In genomic region chr1:75443247-75444024, GRCm38 (mm10) we compare ENCODE assay signal across 15 mouse cellular contexts. TPM values are rescaled to one million over a fixed set of nuclear protein-coding genes. Genes with fewer than 3 reads are reported as not detected.
DNase-seq lines count a peak whose midpoint lies in the region; ATAC-seq lines count a peak whose summit lies in the region.
"Had no signal": no experiment of that assay in that cellular context is flagged by ENCODE, and none has a peak within 500 bp of the region (broad histone marks: within the 10 kb centered on the region; RNA-seq: fewer than 3 reads in every experiment).

No protein-coding gene starts in this region.

- H3K9ac ChIP-seq in hindbrain, embryonic 15.5 days: no peak overlapping the region
- H3K9ac ChIP-seq in neural tube, embryonic 14.5 days (replicated peaks; ENCODE audit: low read depth, low read length): no peak overlapping the region
- H3K9ac ChIP-seq: limb, embryonic 13.5 days had no signal

- WGBS in embryonic facial prominence, embryonic 10.5 days: 20% methylated on average over 13 of the region's 13 CpGs
- 13% methylated on average over 13 of the region's 13 CpGs for WGBS in hindbrain, embryonic 15.5 days
- WGBS in neural tube, embryonic 14.5 days: 8% methylated on average over 13 of the region's 13 CpGs

- peaks cover 24% of the 10 kb centered on the region for H3K36me3 ChIP-seq in embryonic facial prominence, embryonic 10.5 days (replicated peaks)
- no peaks in the 10 kb centered on the region for H3K36me3 ChIP-seq in hindbrain, embryonic 15.5 days
- H3K36me3 ChIP-seq in neural tube, embryonic 14.5 days (ENCODE audit: control insufficient read depth, insufficient read depth, low read length): no peaks in the 10 kb centered on the region

- H3K9me3 ChIP-seq in embryonic facial prominence, embryonic 10.5 days: no peaks in the 10 kb centered on the region
- no peaks in the 10 kb centered on the region for H3K9me3 ChIP-seq in hindbrain, embryonic 15.5 days
- no peaks in the 10 kb centered on the region for H3K9me3 ChIP-seq in neural tube, embryonic 14.5 days (ENCODE audit: control insufficient read depth, low read length)
- H3K9me3 ChIP-seq: limb, embryonic 13.5 days had no signal

- ATAC-seq in hindbrain, embryonic 15.5 days (ENCODE audit: low FRiP score, low read depth): peak; percentile 14; the same call in 1 of the 2 replicates
- ATAC-seq in neural tube, embryonic 14.5 days (ENCODE audit: low read depth): peak; percentile 30

- intact Hi-C loops in left cerebral cortex, postnatal 4 days (cut with DNase I): no loop called here
- intact Hi-C loops in left cerebral cortex, postnatal 36 days (cut with DNase I): loop anchor here (2.0 kb wide), 1 partner anchor 15 kb away; no protein-coding TSS in a partner anchor

- peaks cover 55% of the 10 kb centered on the region for H3K27me3 ChIP-seq in embryonic facial prominence, embryonic 10.5 days (replicated peaks; ENCODE audit: low read depth, poor library complexity, severe bottlenecking)
- 0 out of 2 replicates have a peak, but pooled peaks cover 3% of the 10 kb centered on the region for H3K27me3 ChIP-seq in hindbrain, embryonic 15.5 days
- H3K27me3 ChIP-seq in neural tube, embryonic 14.5 days (ENCODE audit: control insufficient read depth, insufficient read depth, low read length): no peaks in the 10 kb centered on the region

- no peak overlapping the region for H3K4me3 ChIP-seq in embryonic facial prominence, embryonic 10.5 days
- no peak overlapping the region for H3K4me3 ChIP-seq in hindbrain, embryonic 15.5 days
- no peak overlapping the region for H3K4me3 ChIP-seq in neural tube, embryonic 14.5 days (ENCODE audit: low read depth, low read length)
- H3K4me3 ChIP-seq: heart, adult 2 months; limb, embryonic 13.5 days had no signal

- peaks cover 85% of the 10 kb centered on the region for H3K4me1 ChIP-seq in embryonic facial prominence, embryonic 10.5 days
- H3K4me1 ChIP-seq in hindbrain, embryonic 15.5 days (replicated peaks): peaks cover 64% of the 10 kb centered on the region
- H3K4me1 ChIP-seq in neural tube, embryonic 14.5 days (ENCODE audit: control insufficient read depth, insufficient read depth, low read length): peaks cover 63% of the 10 kb centered on the region

- peak; percentile 83 for DNase-seq in left cerebral cortex, postnatal 4 days
- no peak for DNase-seq in left cerebral cortex, postnatal 36 days (ENCODE audit: low spot score in 2 of 2)
- peak; percentile 41 for DNase-seq in embryonic facial prominence, embryonic 10.5 days (ENCODE audit: low spot score)
- no peak for DNase-seq in thymus, postnatal 10 days (ENCODE audit: low spot score in 2 of 2)
- DNase-seq in yolk sac, embryonic 10.5 days (ENCODE audit: low spot score): no peak
- DNase-seq in urinary bladder, postnatal 10 days (ENCODE audit: low spot score): no peak
- DNase-seq: adrenal gland, postnatal 25 days; heart, adult 2 months; kidney, adult 8-10 months; lung, postnatal 36 days; thymus, adult 18-20 months had no signal

- H3K4me2 ChIP-seq in hindbrain, embryonic 15.5 days: no peak overlapping the region
- peak overlapping the region; percentile 25; the same call in 1 of the 2 replicates for H3K4me2 ChIP-seq in neural tube, embryonic 14.5 days (ENCODE audit: low read depth, low read length)
- H3K4me2 ChIP-seq: limb, embryonic 13.5 days had no signal

- H3K27ac ChIP-seq in embryonic facial prominence, embryonic 10.5 days (replicated peaks): peak overlapping the region; percentile 78
- H3K27ac ChIP-seq in hindbrain, embryonic 15.5 days (replicated peaks): peak overlapping the region; percentile 64
- H3K27ac ChIP-seq in neural tube, embryonic 14.5 days (ENCODE audit: low read depth, low read length): peak overlapping the region; percentile 80
- H3K27ac ChIP-seq: heart, adult 2 months; limb, embryonic 13.5 days had no signal

RNA-seq across cellular contexts. Expression of gene Asic4, which starts 6.8 kb away (rescaled TPM):
- 10 to 100 TPM in 1 of 2 experiments, 1 to 10 TPM in 1; 8.6 to 10.2 TPM for total RNA-seq in left cerebral cortex, postnatal 4 days (2021)
- total RNA-seq in left cerebral cortex, postnatal 36 days (2021): 10 to 100 TPM; 13.2 to 15.7 TPM
- 2.1 and 2.4 TPM in 2 replicates for polyA plus RNA-seq in embryonic facial prominence, embryonic 10.5 days (2016; fragmentation: Nextera tagmentation; extraction: Ambion mirVana)
- 21.2 and 22.8 TPM in 2 replicates for polyA plus RNA-seq in hindbrain, embryonic 15.5 days (2015; fragmentation: Nextera tagmentation; extraction: Ambion mirVana)
- polyA plus RNA-seq in neural tube, embryonic 14.5 days (2014; fragmentation: Nextera tagmentation; extraction: Ambion mirVana): 4.7 and 6.9 TPM in 2 replicates
- total RNA-seq: CH12.LX; heart, adult 2 months had no signal
- polyA plus RNA-seq: heart, adult 2 months had no signal

RNA-seq across cellular contexts. Expression of gene Gmppa, which starts 7.7 kb away (rescaled TPM):
- total RNA-seq in left cerebral cortex, postnatal 4 days (2021): 10 to 100 TPM; 47.9 to 60.5 TPM
- total RNA-seq in left cerebral cortex, postnatal 36 days (2021): 10 to 100 TPM; 50.0 to 59.0 TPM
- polyA plus RNA-seq in embryonic facial prominence, embryonic 10.5 days (2016; fragmentation: Nextera tagmentation; extraction: Ambion mirVana): 57.1 and 61.3 TPM in 2 replicates
- polyA plus RNA-seq in hindbrain, embryonic 15.5 days (2015; fragmentation: Nextera tagmentation; extraction: Ambion mirVana): 73.8 and 79.0 TPM in 2 replicates
- 58.6 and 64.5 TPM in 2 replicates for polyA plus RNA-seq in neural tube, embryonic 14.5 days (2014; fragmentation: Nextera tagmentation; extraction: Ambion mirVana)

RNA-seq across cellular contexts. Expression of gene Chpf, which starts 35.7 kb away (rescaled TPM):
- 10 to 100 TPM; 61.3 to 67.7 TPM for total RNA-seq in left cerebral cortex, postnatal 4 days (2021)
- 10 to 100 TPM; 75.3 to 86.3 TPM for total RNA-seq in left cerebral cortex, postnatal 36 days (2021)
- polyA plus RNA-seq in embryonic facial prominence, embryonic 10.5 days (2016; fragmentation: Nextera tagmentation; extraction: Ambion mirVana): 25.3 and 27.0 TPM in 2 replicates
- 46.1 and 53.4 TPM in 2 replicates for polyA plus RNA-seq in hindbrain, embryonic 15.5 days (2015; fragmentation: Nextera tagmentation; extraction: Ambion mirVana)
- 44.7 and 45.4 TPM in 2 replicates for polyA plus RNA-seq in neural tube, embryonic 14.5 days (2014; fragmentation: Nextera tagmentation; extraction: Ambion mirVana)

RNA-seq across cellular contexts. Expression of gene Tmem198, which starts 35.9 kb away (rescaled TPM):
- 10 to 100 TPM; 41.8 to 43.5 TPM for total RNA-seq in left cerebral cortex, postnatal 4 days (2021)
- total RNA-seq in left cerebral cortex, postnatal 36 days (2021): 100 to 1,000 TPM in 1 of 2 experiments, 10 to 100 TPM in 1; 94.2 to 105 TPM
- polyA plus RNA-seq in embryonic facial prominence, embryonic 10.5 days (2016; fragmentation: Nextera tagmentation; extraction: Ambion mirVana): 3.3 and 3.5 TPM in 2 replicates
- 45.2 and 49.9 TPM in 2 replicates for polyA plus RNA-seq in hindbrain, embryonic 15.5 days (2015; fragmentation: Nextera tagmentation; extraction: Ambion mirVana)
- polyA plus RNA-seq in neural tube, embryonic 14.5 days (2014; fragmentation: Nextera tagmentation; extraction: Ambion mirVana): 34.0 and 38.3 TPM in 2 replicates

Comparison
In these comparisons a context has a peak if more than half of its experiments do, and no peak if none do; other contexts are left out.
1. DNase-seq: peak in left cerebral cortex, postnatal 4 days (single experiment) and embryonic facial prominence, embryonic 10.5 days (single experiment); none in left cerebral cortex, postnatal 36 days (0 of 2), thymus, postnatal 10 days (0 of 2), yolk sac, embryonic 10.5 days (single experiment) and urinary bladder, postnatal 10 days (single experiment).
2. Peak in every context shown above with its lines, with median percentiles within 50 percentile points of each other: H3K27ac ChIP-seq.